Mouse (Mus musculus) intestine, embryonic 16.5 days (tissue): Measurements from ENCODE around the gene Dbt. TPM values are rescaled to one million over a fixed set of nuclear protein-coding genes. Genes with fewer than 3 reads are reported as not detected.

Source experiments
- polyA plus RNA-seq: library from polyadenylated mRNA; unstranded; fragments of >200 nt; fragmentation: Nextera tagmentation; extraction: Ambion mirVana; gene quantifications from 2 replicates; pipeline ENCODE4 v1.2.1, GENCODE M21; 2015

The Dbt gene
- polyA plus RNA-seq, 1 experiment from 2014 or later = 21.7 TPM

Other genes with a start within 250 kb of the Dbt start
- gene Cdc14a, start 89.0 kb upstream of the Dbt start, polyA plus RNA-seq = 5.4 and 5.9 TPM in 2 replicates
- gene Rtca, start 4.9 kb upstream of the Dbt start, polyA plus RNA-seq = 56.9 and 62.2 TPM in 2 replicates
- 4.7 and 5.6 TPM in 2 replicates for gene Lrrc39, start 49.9 kb downstream of the Dbt start, polyA plus RNA-seq
- gene Sass6, start 81.9 kb downstream of the Dbt start, polyA plus RNA-seq = 11.3 and 14.4 TPM in 2 replicates
- 17.0 and 20.5 TPM in 2 replicates for gene Trmt13, start 101.5 kb downstream of the Dbt start, polyA plus RNA-seq
- 81.3 TPM in 2 replicates for gene Mfsd14a, start 149.6 kb downstream of the Dbt start, polyA plus RNA-seq
- gene Gm43191, start 168.2 kb downstream of the Dbt start, polyA plus RNA-seq = not detected in 2 replicates
- 19.8 and 21.5 TPM in 2 replicates for gene Slc35a3, start 199.8 kb downstream of the Dbt start, polyA plus RNA-seq